Mouse (Mus musculus) forebrain, embryonic 12.5 days (tissue): ENCODE results near the gene Esrrg. TPM values are rescaled to one million over a fixed set of nuclear protein-coding genes. Genes with fewer than 3 reads are reported as not detected.

Source experiments
- ATAC-seq: fragments of 200-750 bp; cut with Nextera tagmentation; 2 replicates; pipeline ENCODE4 v1.8.0; 2017; ENCODE audit warnings: moderate TSS enrichment; ENCODE audit not compliant: low FRiP score
- H3K27ac ChIP-seq: fragments of 300-500 bp; sonication (generic); 2 replicates; pipeline ENCODE4 v1.5.1; 2016; ENCODE audit warnings: mild to moderate bottlenecking
- H3K27me3 ChIP-seq: fragments of 300-500 bp; sonication (generic); 2 replicates; pipeline ENCODE4 v1.6.1; 2016; ENCODE audit warnings: mild to moderate bottlenecking
- H3K36me3 ChIP-seq: fragments of 300-500 bp; sonication (generic); replicated peaks from 2 replicates; pipeline ENCODE4 v1.6.1; 2016; ENCODE audit warnings: mild to moderate bottlenecking
- H3K4me1 ChIP-seq: fragments of 300-500 bp; sonication (generic); 2 replicates; pipeline ENCODE4 v1.6.1; 2016
- H3K4me2 ChIP-seq: fragments of 300-500 bp; sonication (generic); 2 replicates; pipeline ENCODE4 v1.6.1; 2016; ENCODE audit warnings: mild to moderate bottlenecking, moderate library complexity
- H3K4me3 ChIP-seq: fragments of 300-500 bp; sonication (generic); replicated peaks from 2 replicates; pipeline ENCODE4 v1.5.1; 2016; ENCODE audit warnings: mild to moderate bottlenecking
- H3K9ac ChIP-seq: fragments of 300-500 bp; sonication (generic); 2 replicates; pipeline ENCODE4 v1.6.1; 2016; ENCODE audit warnings: mild to moderate bottlenecking
- H3K9me3 ChIP-seq: fragments of 300-500 bp; sonication (generic); 2 replicates; pipeline ENCODE4 v1.6.1; 2016
- WGBS: fragments of 180-500 bp; shearing (Covaris S2); methylation state at CpG from one replicate; pipeline ENCODE4 v1.1.7; 2016; 5-methylcytosine and 5-hydroxymethylcytosine counted together
- polyA plus RNA-seq: library from polyadenylated mRNA; unstranded; fragments of >200 nt; fragmentation: Nextera tagmentation; extraction: Ambion mirVana; gene quantifications from 2 replicates; pipeline ENCODE4 v1.2.1, GENCODE M21; 2016

The Esrrg gene
- polyA plus RNA-seq, 1 experiment from 2014 or later, result 8.1 TPM

- H3K36me3 ChIP-seq, result no peaks in the 10 kb centered on the region
- H3K9me3 ChIP-seq, result no peaks in the 10 kb centered on the region
- ATAC-seq, result no peak
- no peaks in the 10 kb centered on the region; the same call in 1 of the 2 replicates for H3K4me1 ChIP-seq
- no peak overlapping the region for H3K4me2 ChIP-seq
- H3K9ac ChIP-seq, result no peak overlapping the region
- H3K27me3 ChIP-seq, result no peaks in the 10 kb centered on the region; the same call in 1 of the 2 replicates
- H3K4me3 ChIP-seq, result no peak overlapping the region
- H3K27ac ChIP-seq, result no peak overlapping the region
Observed at GRCm38 (mm10) chr1:188163058-188163457, 554.5 kb downstream of the Esrrg start.

DNA sequence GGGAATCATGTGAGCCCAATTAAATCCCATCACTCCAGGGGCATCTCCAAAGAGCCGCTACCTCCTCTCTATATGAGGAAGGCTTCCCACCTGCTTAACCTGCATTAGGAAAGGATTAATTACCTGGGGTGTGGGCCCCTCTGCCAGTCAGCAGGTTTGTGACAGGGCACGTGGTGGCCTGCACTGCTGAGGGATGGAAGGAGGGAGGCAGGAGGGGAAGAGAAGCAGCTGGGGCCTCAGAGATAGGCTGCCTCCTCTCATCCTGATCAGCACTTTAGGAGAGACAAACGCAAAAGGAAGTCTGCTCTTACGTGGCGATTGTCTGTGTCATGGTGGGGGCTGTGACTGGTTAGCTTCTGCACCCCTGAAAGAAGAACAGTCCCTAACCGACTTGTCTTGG is 555.7 kb downstream of the Esrrg start:
- no peak for ATAC-seq
- no peak overlapping the region for H3K4me2 ChIP-seq
- no peaks in the 10 kb centered on the region; the same call in 1 of the 2 replicates for H3K4me1 ChIP-seq
- H3K9me3 ChIP-seq, result no peaks in the 10 kb centered on the region
- no peak overlapping the region for H3K4me3 ChIP-seq
- 57% methylated on average over 6 of the region's 6 CpGs for WGBS
- H3K27me3 ChIP-seq, result peaks cover 3% of the 10 kb centered on the region; the same call in 1 of the 2 replicates
- H3K27ac ChIP-seq, result no peak overlapping the region
- no peak overlapping the region for H3K9ac ChIP-seq
- no peaks in the 10 kb centered on the region for H3K36me3 ChIP-seq

DNA sequence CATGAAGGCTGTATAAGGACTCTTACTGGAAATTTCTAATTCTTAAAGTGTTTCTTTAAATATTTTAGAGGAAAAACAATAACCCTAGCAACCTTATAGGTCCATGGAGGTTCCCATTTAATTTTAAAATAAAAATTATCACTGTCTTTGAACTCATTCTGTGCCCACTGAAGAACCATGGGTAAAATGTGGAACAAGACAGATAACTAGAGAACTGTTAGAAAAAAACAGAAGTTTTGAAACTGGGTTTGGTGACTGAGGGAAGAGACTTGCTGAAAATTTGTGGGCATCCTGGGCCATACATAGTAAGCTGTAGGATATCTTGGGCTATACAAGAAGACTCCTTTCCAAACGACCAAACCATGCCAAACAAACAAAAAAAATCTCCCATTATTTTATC is 565.3 kb downstream of the Esrrg start:
- H3K9ac ChIP-seq, result no peak overlapping the region
- WGBS, result 33% methylated on average over 1 of the region's 1 CpGs
- no peak for ATAC-seq

DNA sequence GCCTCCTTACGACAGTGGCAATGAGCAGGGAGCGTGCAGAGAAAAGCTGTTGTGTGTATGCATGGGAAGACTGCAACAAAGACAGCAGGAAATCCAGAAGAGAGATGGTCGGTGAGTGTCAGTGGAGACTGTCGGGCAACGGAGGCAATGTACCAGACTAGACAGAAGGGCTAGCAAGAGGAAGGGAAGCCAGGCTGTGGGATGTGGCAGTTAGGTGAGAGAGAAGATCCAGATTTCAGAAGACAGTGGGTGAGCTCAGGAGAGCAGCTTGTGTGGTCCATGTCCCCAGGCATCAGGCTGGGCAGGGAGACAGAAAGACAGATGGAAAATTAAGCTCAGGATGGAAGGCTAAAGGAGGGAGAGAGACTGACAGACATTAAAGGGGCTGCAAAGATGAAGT is 574.4 kb downstream of the Esrrg start:
- 88% methylated on average over 5 of the region's 5 CpGs for WGBS
- no peak for ATAC-seq
- Histone ChIP-seq H3K4me1 (peaks cover 23% of the 10 kb centered on the region), H3K27me3 (peaks cover 18% of the 10 kb centered on the region; the same call in 1 of the 2 replicates), H3K4me3 (no peak overlapping the region), H3K27ac (no peak overlapping the region), H3K4me2 (no peak overlapping the region), H3K9ac (no peak overlapping the region), H3K9me3 (no peaks in the 10 kb centered on the region), H3K36me3 (no peaks in the 10 kb centered on the region)

More for the DNA sequence above, 565.3 kb downstream of the Esrrg start:
- Histone ChIP-seq H3K4me2 (no peak overlapping the region), H3K27ac (no peak overlapping the region), H3K4me1 (no peaks in the 10 kb centered on the region), H3K9me3 (no peaks in the 10 kb centered on the region), H3K36me3 (no peaks in the 10 kb centered on the region), H3K27me3 (no peaks in the 10 kb centered on the region), H3K4me3 (no peak overlapping the region)

DNA sequence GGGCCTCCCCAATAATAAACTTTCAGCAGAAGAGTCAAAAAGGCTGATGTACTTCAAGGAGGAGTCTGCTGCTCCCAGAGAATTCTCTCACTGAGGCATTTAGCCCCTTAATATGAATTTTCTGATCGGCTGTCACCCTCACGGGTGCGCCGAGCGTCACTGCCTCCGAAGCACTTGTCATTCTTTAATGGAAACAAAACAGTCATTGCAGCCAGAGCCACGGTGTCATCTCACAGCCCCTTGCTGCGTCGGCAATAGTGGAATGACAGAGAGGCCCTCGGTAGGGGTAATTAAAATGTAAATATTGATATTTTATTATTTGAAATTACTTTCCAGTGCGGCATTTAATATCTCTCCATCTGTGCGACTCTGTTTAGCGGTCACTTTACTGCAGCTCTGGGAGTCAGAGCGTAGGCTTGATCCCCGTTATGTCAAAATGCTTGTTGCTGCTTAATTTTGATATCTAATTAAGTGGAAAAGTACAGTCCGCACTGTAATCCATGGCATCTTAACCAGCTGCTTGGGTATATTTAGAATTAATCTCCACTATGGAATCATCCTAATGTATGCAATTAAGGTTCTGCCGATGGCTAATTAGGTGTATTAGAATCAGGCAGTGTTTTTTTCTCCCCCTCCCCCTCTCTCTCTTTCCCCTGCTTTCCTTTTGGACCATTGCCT is 578.0 kb downstream of the Esrrg start:
- Histone ChIP-seq H3K4me1 (peaks cover 23% of the 10 kb centered on the region), H3K36me3 (no peaks in the 10 kb centered on the region), H3K9ac (no peak overlapping the region), H3K4me2 (peak overlapping the region; percentile 26), H3K27ac (no peak overlapping the region), H3K9me3 (no peaks in the 10 kb centered on the region), H3K27me3 (peaks cover 14% of the 10 kb centered on the region; the same call in 1 of the 2 replicates), H3K4me3 (no peak overlapping the region)
- peak; percentile 67 for ATAC-seq
- WGBS, result 34% methylated on average over 17 of the region's 17 CpGs

- 87% methylated on average over 2 of the region's 2 CpGs for WGBS
- Histone ChIP-seq H3K4me3 (no peak overlapping the region), H3K9me3 (no peaks in the 10 kb centered on the region)
Observed at GRCm38 (mm10) chr1:188192971-188193370, 584.4 kb downstream of the Esrrg start.

DNA sequence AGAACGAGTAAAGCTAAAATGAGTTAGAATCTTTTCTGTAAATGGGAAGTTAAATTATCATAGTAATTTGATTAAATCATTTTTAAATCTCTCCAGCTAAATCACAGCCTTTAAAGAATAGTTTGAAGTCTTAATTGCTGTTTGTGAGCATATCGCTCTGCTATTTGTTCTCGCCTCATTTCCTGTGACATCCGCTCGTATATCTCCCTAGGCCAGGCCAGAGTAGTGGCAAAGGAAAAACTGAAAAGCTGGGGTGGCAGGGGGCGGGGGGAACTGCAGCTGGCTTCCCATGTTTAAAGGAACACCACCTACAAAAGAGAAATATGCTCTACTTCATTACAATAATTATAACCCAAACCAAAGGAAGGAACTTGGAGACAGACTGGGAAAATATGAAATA is 598.8 kb downstream of the Esrrg start:
- 74% methylated on average over 6 of the region's 6 CpGs for WGBS
- ATAC-seq, result no peak
- Histone ChIP-seq H3K9ac (no peak overlapping the region), H3K4me3 (no peak overlapping the region), H3K27ac (no peak overlapping the region), H3K4me1 (no peaks in the 10 kb centered on the region), H3K27me3 (0 out of 2 replicates have a peak, but pooled peaks cover 4% of the 10 kb centered on the region), H3K36me3 (no peaks in the 10 kb centered on the region), H3K9me3 (no peaks in the 10 kb centered on the region), H3K4me2 (no peak overlapping the region)

More at GRCm38 (mm10) chr1:188192971-188193370, 584.4 kb downstream of the Esrrg start:
- Histone ChIP-seq H3K27me3 (no peaks in the 10 kb centered on the region), H3K4me2 (no peak overlapping the region), H3K4me1 (no peaks in the 10 kb centered on the region), H3K9ac (no peak overlapping the region), H3K36me3 (no peaks in the 10 kb centered on the region), H3K27ac (no peak overlapping the region)
- ATAC-seq, result no peak

GRCm38 (mm10) chr1:188209025-188209424 is 600.4 kb downstream of the Esrrg start:
- H3K36me3 ChIP-seq, result no peaks in the 10 kb centered on the region
- no peak overlapping the region for H3K9ac ChIP-seq
- H3K4me2 ChIP-seq, result no peak overlapping the region
- no peak for ATAC-seq
- 0 out of 2 replicates have a peak, but pooled peaks cover 4% of the 10 kb centered on the region for H3K27me3 ChIP-seq
- H3K9me3 ChIP-seq, result no peaks in the 10 kb centered on the region
- no peaks in the 10 kb centered on the region for H3K4me1 ChIP-seq
- H3K27ac ChIP-seq, result no peak overlapping the region
- WGBS, result 92% methylated on average over 1 of the region's 1 CpGs
- no peak overlapping the region for H3K4me3 ChIP-seq

GRCm38 (mm10) chr1:188214885-188215611 is 606.5 kb downstream of the Esrrg start:
- Histone ChIP-seq H3K4me3 (no peak overlapping the region), H3K9me3 (no peaks in the 10 kb centered on the region), H3K4me2 (no peak overlapping the region), H3K27me3 (0 out of 2 replicates have a peak, but pooled peaks cover 4% of the 10 kb centered on the region), H3K4me1 (peaks cover 4% of the 10 kb centered on the region), H3K36me3 (no peaks in the 10 kb centered on the region), H3K9ac (no peak overlapping the region), H3K27ac (no peak overlapping the region)
- no peak for ATAC-seq
- 53% methylated on average over 10 of the region's 10 CpGs for WGBS

DNA sequence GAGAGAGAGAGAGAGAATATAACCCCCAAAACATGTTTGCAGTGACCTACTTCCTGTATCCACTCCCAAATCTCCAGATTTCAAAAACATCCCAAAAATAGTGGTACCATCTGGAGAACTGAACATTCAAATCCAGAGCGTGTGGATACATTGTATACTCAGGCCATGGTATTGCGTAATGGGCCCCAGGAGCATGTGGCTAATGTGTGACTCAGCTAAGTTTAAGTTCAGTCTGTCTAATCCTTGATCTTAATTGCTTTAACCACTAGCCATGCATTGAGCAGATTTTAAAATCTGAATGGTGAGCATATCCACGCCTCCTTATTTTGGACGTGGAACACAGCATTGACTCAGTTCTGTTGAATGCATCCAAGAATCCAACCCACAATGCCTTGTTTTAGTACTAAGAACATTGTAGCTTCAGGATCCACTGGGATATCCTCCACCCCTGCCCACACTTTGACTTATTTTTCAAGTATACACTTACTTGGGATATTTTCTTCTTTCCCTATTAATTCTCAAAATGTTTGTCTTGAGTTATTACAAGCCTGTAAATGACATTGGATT is 612.7 kb downstream of the Esrrg start:
- Histone ChIP-seq H3K9ac (no peak overlapping the region), H3K27ac (no peak overlapping the region), H3K9me3 (no peaks in the 10 kb centered on the region), H3K4me2 (no peak overlapping the region), H3K4me1 (no peaks in the 10 kb centered on the region), H3K27me3 (no peaks in the 10 kb centered on the region), H3K36me3 (no peaks in the 10 kb centered on the region), H3K4me3 (no peak overlapping the region)
- WGBS, result 85% methylated on average over 4 of the region's 4 CpGs
- ATAC-seq, result no peak

- WGBS, result 88% methylated on average over 5 of the region's 5 CpGs
- Histone ChIP-seq H3K9ac (no peak overlapping the region), H3K27me3 (no peaks in the 10 kb centered on the region), H3K9me3 (no peaks in the 10 kb centered on the region), H3K4me2 (no peak overlapping the region), H3K4me1 (no peaks in the 10 kb centered on the region), H3K4me3 (no peak overlapping the region), H3K36me3 (no peaks in the 10 kb centered on the region), H3K27ac (no peak overlapping the region)
- no peak for ATAC-seq
Observed at GRCm38 (mm10) chr1:188233036-188233724, 624.6 kb downstream of the Esrrg start.

DNA sequence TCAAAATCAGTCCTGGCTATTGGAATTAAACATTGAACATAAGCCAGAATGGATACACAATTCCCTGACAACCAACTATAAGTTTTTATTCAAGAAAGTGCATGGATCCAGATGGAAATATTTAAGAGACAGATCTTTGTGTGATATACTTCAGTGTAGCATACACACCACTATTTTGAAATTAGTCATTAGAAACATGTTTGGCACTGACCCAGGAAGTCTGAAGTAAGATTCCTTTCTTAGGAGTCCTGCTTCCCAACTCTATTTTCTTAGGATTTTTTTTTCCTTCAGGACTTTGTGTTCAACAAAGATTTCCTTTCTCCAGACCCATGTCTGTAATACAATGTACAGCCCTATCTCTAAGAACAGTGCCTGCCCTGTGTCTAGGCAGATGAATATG is 630.0 kb downstream of the Esrrg start:
- H3K9me3 ChIP-seq, result no peaks in the 10 kb centered on the region
- ATAC-seq, result no peak
- no peaks in the 10 kb centered on the region for H3K27me3 ChIP-seq
- no peak overlapping the region for H3K4me2 ChIP-seq
- 0 out of 2 replicates have a peak, but pooled peaks cover 2% of the 10 kb centered on the region for H3K4me1 ChIP-seq
- H3K27ac ChIP-seq, result no peak overlapping the region
- H3K9ac ChIP-seq, result no peak overlapping the region
- H3K4me3 ChIP-seq, result no peak overlapping the region
- no peaks in the 10 kb centered on the region for H3K36me3 ChIP-seq
